Mouse (Mus musculus) hindbrain, postnatal 0 days (tissue): ENCODE data around the gene Atcay. TPM values are rescaled to one million over a fixed set of nuclear protein-coding genes. Genes with fewer than 3 reads are reported as not detected.
A peak's percentile ranks its signal among the peaks of the same experiment; 100 is the strongest.

Experiments used
- ATAC-seq: fragments of 200-750 bp; cut with Nextera tagmentation; 2 replicates; pipeline ENCODE4 v1.8.0; 2017; ENCODE audit warnings: mild to moderate bottlenecking, moderate TSS enrichment, moderate library complexity
- DNase-seq: peaks from one replicate; pipeline ENCODE4 v3.0.0-alpha.2; 2015; ENCODE audit warnings: low spot score
- H3K27ac ChIP-seq: fragments of 300-500 bp; sonication (generic); 2 replicates; pipeline ENCODE4 v1.5.1; 2014; ENCODE audit warnings: mild to moderate bottlenecking
- H3K27me3 ChIP-seq: fragments of 300-500 bp; sonication (generic); 2 replicates; pipeline ENCODE4 v1.6.1; 2014; ENCODE audit warnings: low read length, mixed read lengths; ENCODE audit not compliant: insufficient read depth
- H3K36me3 ChIP-seq: fragments of 300-500 bp; sonication (generic); 2 replicates; pipeline ENCODE4 v1.6.1; 2014; ENCODE audit warnings: low read length, mixed read lengths; ENCODE audit not compliant: insufficient read depth
- H3K4me1 ChIP-seq: fragments of 300-500 bp; sonication (generic); 2 replicates; pipeline ENCODE4 v1.6.1; 2014; ENCODE audit warnings: antibody characterized with exemption, low read length, mixed read lengths; ENCODE audit not compliant: insufficient read depth
- H3K4me2 ChIP-seq: fragments of 300-500 bp; sonication (generic); 2 replicates; pipeline ENCODE4 v1.6.1; 2014; ENCODE audit warnings: low read depth, mild to moderate bottlenecking, low read length, moderate library complexity, mixed read lengths
- H3K4me3 ChIP-seq: fragments of 300-500 bp; sonication (generic); 2 replicates; pipeline ENCODE4 v1.5.1; 2014; ENCODE audit warnings: low read length
- H3K9ac ChIP-seq: fragments of 300-500 bp; sonication (generic); replicated peaks from 2 replicates; pipeline ENCODE4 v1.6.1; 2014; ENCODE audit warnings: mild to moderate bottlenecking, low read length, moderate library complexity, mixed read lengths
- H3K9me3 ChIP-seq: fragments of 300-500 bp; sonication (generic); 2 replicates; pipeline ENCODE4 v1.6.1; 2016; ENCODE audit warnings: low read length, mixed read lengths
- CTCF ChIP-seq: IDR thresholded peaks from 2 replicates; pipeline ENCODE4 v1.5.1; 2016; ENCODE audit warnings: antibody characterized with exemption, control low read depth, low read depth
- WGBS: fragments of 180-500 bp; shearing (Covaris S2); extraction: QIAGEN DNeasy Blood & Tissue Kit; methylation state at CpG from one replicate; pipeline ENCODE4 v1.1.7; 2014; 5-methylcytosine and 5-hydroxymethylcytosine counted together
- polyA plus RNA-seq: library from polyadenylated mRNA; unstranded; fragments of >200 nt; fragmentation: Nextera tagmentation; extraction: Ambion mirVana; gene quantifications from 2 replicates; pipeline ENCODE4 v1.2.1, GENCODE M21; 2015
- total RNA-seq: library from RNA; depleted of rRNA; stranded (reverse); fragments of >200 nt; gene quantifications from 2 replicates; pipeline ENCODE4 v1.2.3, GENCODE M21; 2014

The Atcay gene
- total and polyA plus RNA-seq, 2 experiments from 2014 or later: 70.2 to 197 TPM

GRCm38 (mm10) chr10:81268056-81268455 is 37.4 kb upstream of the Atcay start:
- Histone ChIP-seq H3K9me3 (no peaks in the 10 kb centered on the region), H3K4me3 (peak overlapping the region; percentile 72), H3K36me3 (peaks cover 29% of the 10 kb centered on the region), H3K27me3 (no peaks in the 10 kb centered on the region), H3K4me2 (peak overlapping the region; percentile 67), H3K4me1 (peaks cover 14% of the 10 kb centered on the region), H3K9ac (peak overlapping the region; percentile 77), H3K27ac (peak overlapping the region; percentile 41; the same call in 1 of the 2 replicates)
- DNase-seq (peak; percentile 93), ATAC-seq (peak; percentile 60)
- TF ChIP-seq CTCF: peak; percentile 11; the same call in 1 of the 2 replicates
- 4% methylated on average over 23 of the region's 23 CpGs for WGBS

- ATAC-seq: peak; percentile 94
- under 1% methylated on average over 48 of the region's 48 CpGs for WGBS
- H3K4me1 ChIP-seq: peaks cover 14% of the 10 kb centered on the region
- peak within 1 kb of the TSS; percentile 73 for H3K4me3 ChIP-seq
- peaks cover 16% of the 10 kb centered on the region for H3K36me3 ChIP-seq
- peak; percentile 27; the same call in 1 of the 2 replicates for TF ChIP-seq CTCF
- peak within 1 kb of the TSS; percentile 74 for H3K9ac ChIP-seq
- H3K9me3 ChIP-seq: no peaks in the 10 kb centered on the region
- peak within 1 kb of the TSS; percentile 67 for H3K4me2 ChIP-seq
- peak within 1 kb of the TSS; percentile 88 for H3K27ac ChIP-seq
- peak; percentile 97 for DNase-seq
- no peaks in the 10 kb centered on the region for H3K27me3 ChIP-seq
These were observed 35.8 kb upstream of the Atcay start, which contains the start of the genes Mrpl54 and Apba3 for GRCm38 (mm10) chr10:81266211-81267105. Gene Mrpl54 (minus strand): TSS chr10:81266934. Gene Apba3 (plus strand): TSS chr10:81266960.

DNA sequence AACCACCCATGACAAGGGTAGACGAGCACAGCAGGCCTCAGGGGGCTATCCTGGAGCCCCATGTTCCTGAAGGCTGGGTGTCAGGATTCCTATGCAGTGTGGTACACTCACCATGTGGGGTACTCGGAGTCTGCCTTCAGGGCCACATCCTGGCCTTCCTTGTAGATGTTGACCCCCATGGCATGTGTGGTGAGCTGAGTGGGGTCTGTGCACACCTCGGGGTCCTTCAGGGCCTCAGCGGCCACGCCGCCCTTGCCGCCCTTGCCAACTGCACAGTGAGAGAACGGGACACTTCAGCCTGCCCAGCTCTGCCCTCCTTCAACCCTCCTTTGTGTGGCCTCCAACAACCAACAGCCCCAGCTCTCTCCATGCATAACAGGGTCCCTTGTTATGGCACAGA is 34.9 kb upstream of the Atcay start:
- H3K9ac ChIP-seq: peak overlapping the region; percentile 74; the same call in 1 of the 2 replicates
- H3K4me1 ChIP-seq: peaks cover 14% of the 10 kb centered on the region
- peak overlapping the region; percentile 65; the same call in 1 of the 2 replicates for H3K4me2 ChIP-seq
- peaks cover 12% of the 10 kb centered on the region; the same call in 1 of the 2 replicates for H3K36me3 ChIP-seq
- H3K27me3 ChIP-seq: no peaks in the 10 kb centered on the region
- no peak for ATAC-seq
- H3K9me3 ChIP-seq: no peaks in the 10 kb centered on the region
- no peak for TF ChIP-seq CTCF
- no peak overlapping the region for H3K27ac ChIP-seq
- DNase-seq: no peak
- WGBS: 95% methylated on average over 8 of the region's 8 CpGs
- no peak overlapping the region for H3K4me3 ChIP-seq

DNA sequence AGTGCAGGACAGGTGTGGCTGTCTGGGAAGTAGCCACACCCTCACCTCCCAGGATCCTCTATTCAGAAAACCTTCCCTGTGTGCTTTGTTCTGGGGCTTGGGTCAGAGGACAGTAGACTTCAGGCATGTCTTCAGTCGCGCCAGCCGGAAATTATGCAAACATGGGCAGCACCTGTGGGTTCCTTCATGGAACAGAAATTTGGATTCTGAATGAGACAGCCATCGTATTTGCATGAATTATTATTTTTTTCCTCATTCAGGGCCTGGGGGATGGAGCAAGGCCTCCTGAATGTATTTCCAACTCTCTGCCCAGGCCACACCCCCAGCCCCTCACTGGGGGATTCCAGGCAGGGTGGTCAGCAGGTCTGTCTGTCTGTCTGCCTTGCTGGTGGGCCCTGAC is 30.4 kb upstream of the Atcay start:
- TF ChIP-seq CTCF: no peak
- ATAC-seq (no peak), DNase-seq (no peak)
- Histone ChIP-seq H3K4me3 (no peak overlapping the region), H3K4me2 (no peak overlapping the region), H3K9me3 (no peaks in the 10 kb centered on the region), H3K4me1 (peaks cover 25% of the 10 kb centered on the region), H3K27ac (no peak overlapping the region), H3K9ac (no peak overlapping the region), H3K27me3 (no peaks in the 10 kb centered on the region), H3K36me3 (peaks cover 12% of the 10 kb centered on the region; the same call in 1 of the 2 replicates)
- WGBS: 81% methylated on average over 4 of the region's 4 CpGs

DNA sequence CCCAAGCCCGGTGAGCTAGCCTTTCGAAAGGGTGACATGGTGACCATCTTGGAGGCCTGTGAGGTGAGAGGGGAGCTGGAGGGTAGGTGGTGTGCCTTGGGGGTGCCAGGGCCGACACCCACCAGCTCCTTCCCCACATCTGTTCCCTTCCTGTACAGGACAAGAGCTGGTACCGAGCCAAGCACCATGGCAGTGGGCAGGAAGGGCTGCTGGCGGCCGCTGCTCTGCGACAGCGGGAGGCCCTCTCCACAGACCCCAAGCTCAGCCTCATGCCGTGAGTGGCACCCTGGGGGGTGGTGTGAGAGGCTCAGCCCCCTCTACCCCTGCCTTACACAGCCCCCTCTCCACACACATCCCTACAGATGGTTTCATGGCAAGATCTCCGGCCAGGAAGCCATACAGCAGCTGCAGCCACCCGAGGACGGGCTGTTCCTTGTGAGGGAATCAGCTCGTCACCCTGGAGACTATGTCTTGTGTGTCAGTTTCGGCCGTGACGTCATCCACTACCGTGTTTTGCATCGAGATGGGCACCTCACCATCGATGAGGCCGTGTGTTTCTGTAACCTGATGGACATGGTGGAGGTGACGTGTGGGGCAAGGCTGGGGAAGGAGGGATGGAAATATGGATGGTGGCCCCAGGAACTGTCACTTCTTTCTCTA is 28.7 kb upstream of the Atcay start:
- H3K27me3 ChIP-seq: no peaks in the 10 kb centered on the region
- H3K9ac ChIP-seq: 0 out of 2 replicates have a peak overlapping the region, but pooled peaks have one; percentile 19
- 34% methylated on average over 21 of the region's 21 CpGs for WGBS
- DNase-seq (peak; percentile 44), ATAC-seq (peak; percentile 18; the same call in 1 of the 2 replicates)
- peaks cover 21% of the 10 kb centered on the region for H3K4me1 ChIP-seq
- peaks cover 5% of the 10 kb centered on the region; the same call in 1 of the 2 replicates for H3K36me3 ChIP-seq
- H3K27ac ChIP-seq: no peak overlapping the region
- H3K9me3 ChIP-seq: no peaks in the 10 kb centered on the region
- TF ChIP-seq CTCF: no peak
- no peak overlapping the region; the same call in 1 of the 2 replicates for H3K4me2 ChIP-seq
- no peak overlapping the region for H3K4me3 ChIP-seq

GRCm38 (mm10) chr10:81257158-81258039 is 26.8 kb upstream of the Atcay start:
- DNase-seq: peak; percentile 56
- Histone ChIP-seq H3K9me3 (no peaks in the 10 kb centered on the region), H3K27me3 (no peaks in the 10 kb centered on the region), H3K4me1 (peaks cover 21% of the 10 kb centered on the region), H3K9ac (peak overlapping the region; percentile 57), H3K27ac (no peak overlapping the region; the same call in 1 of the 2 replicates), H3K4me3 (peak overlapping the region; percentile 54), H3K4me2 (peak overlapping the region; percentile 83), H3K36me3 (no peaks in the 10 kb centered on the region)
- 2% methylated on average over 62 of the region's 62 CpGs for WGBS
- no peak for TF ChIP-seq CTCF
- ATAC-seq: no peak
